26 mouse cellular contexts compared by ENCODE assay signal in the genomic region with DNA sequence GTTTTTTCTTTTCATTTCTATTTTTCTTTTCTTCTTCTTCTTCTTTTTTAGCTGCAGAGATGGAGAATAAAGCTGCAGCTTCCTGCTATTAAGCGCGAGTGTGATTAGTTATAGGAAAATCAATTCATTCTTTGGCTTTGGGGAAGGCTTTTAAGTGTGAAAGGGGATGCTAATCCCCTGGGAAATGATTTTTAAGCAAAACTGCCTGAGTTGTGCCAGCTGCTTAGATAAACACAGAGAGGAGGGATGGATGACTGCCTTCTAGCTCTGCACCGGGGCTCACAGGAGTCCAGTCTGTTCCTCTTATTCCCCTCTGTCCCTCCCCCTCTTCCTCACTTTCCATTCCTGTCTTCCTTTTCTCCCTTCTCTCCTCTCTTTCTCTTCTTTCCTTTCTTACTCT.
DNase-seq lines count a peak whose midpoint lies in the region; ATAC-seq and TF ChIP-seq lines count a peak whose summit lies in the region.
"Had no signal": no experiment of that assay in that cellular context is flagged by ENCODE, and none has a peak within 500 bp of the region (broad histone marks: within the 10 kb centered on the region; RNA-seq: fewer than 3 reads in every experiment).

No protein-coding gene starts in this region.

- DNase-seq in forebrain, embryonic 11.5 days (ENCODE audit: low spot score): peak; percentile 4
- no peak for DNase-seq in forebrain, postnatal 0 days
- DNase-seq in lung, embryonic 14.5 days: peak; percentile 5
- DNase-seq in lung, postnatal 10 days: no peak
- DNase-seq in midbrain, embryonic 11.5 days (ENCODE audit: low spot score, missing footprints): no peak
- DNase-seq in layer of hippocampus, adult 2 months (ENCODE audit: low spot score in 2 of 2): no peak
- DNase-seq in thymus, postnatal 25 days: no peak
- DNase-seq: adrenal gland, postnatal 25 days; cerebellum, adult 18-20 months; cerebellum, postnatal 14 days; gastrocnemius, adult 2 months; gastrocnemius, postnatal 36 days; heart, adult 18-20 months; heart, postnatal 4 days; kidney, adult 9 months; kidney, postnatal 14 days; liver; lung, postnatal 36 days; right cerebral cortex, postnatal 25 days; thymus, postnatal 14 days had no signal

- no peak for ATAC-seq in forebrain, embryonic 11.5 days (replicated peaks; ENCODE audit: low FRiP score)
- ATAC-seq in forebrain, postnatal 0 days: no peak
- ATAC-seq in lung, embryonic 14.5 days (ENCODE audit: insufficient read depth): no peak
- ATAC-seq in midbrain, embryonic 11.5 days (ENCODE audit: low FRiP score): peak; percentile 46; the same call in 1 of the 2 replicates
- no peak for ATAC-seq in midbrain, embryonic 16.5 days
- ATAC-seq: intestine, postnatal 0 days had no signal

- no peak overlapping the region for H3K4me3 ChIP-seq in forebrain, embryonic 11.5 days (ENCODE audit: low read depth, low read length)
- H3K4me3 ChIP-seq in forebrain, postnatal 0 days (ENCODE audit: low read depth, low read length): no peak overlapping the region
- no peak overlapping the region for H3K4me3 ChIP-seq in lung, embryonic 14.5 days (ENCODE audit: low read depth, low read length)
- H3K4me3 ChIP-seq in midbrain, embryonic 11.5 days (ENCODE audit: low read depth, low read length): no peak overlapping the region
- no peak overlapping the region for H3K4me3 ChIP-seq in midbrain, embryonic 16.5 days (ENCODE audit: low read depth, low read length)
- H3K4me3 ChIP-seq in layer of hippocampus, adult 2 months: no peak overlapping the region
- H3K4me3 ChIP-seq: gastrocnemius, adult 2 months; lung, embryonic 15.5 days; stomach, embryonic 15.5 days had no signal

- H3K9ac ChIP-seq in forebrain, embryonic 11.5 days (ENCODE audit: low read length): no peak overlapping the region
- H3K9ac ChIP-seq in forebrain, postnatal 0 days: no peak overlapping the region
- no peak overlapping the region for H3K9ac ChIP-seq in lung, embryonic 14.5 days
- no peak overlapping the region for H3K9ac ChIP-seq in midbrain, embryonic 11.5 days (ENCODE audit: low read length)
- no peak overlapping the region for H3K9ac ChIP-seq in midbrain, embryonic 16.5 days (ENCODE audit: low read depth, low read length)
- H3K9ac ChIP-seq: liver, embryonic 14.5 days; lung, embryonic 15.5 days; stomach, embryonic 15.5 days had no signal

- WGBS in forebrain, embryonic 11.5 days: 37% methylated on average over 3 of the region's 3 CpGs
- WGBS in forebrain, postnatal 0 days: 10% methylated on average over 3 of the region's 3 CpGs
- 44% methylated on average over 3 of the region's 3 CpGs for WGBS in lung, embryonic 14.5 days
- 32% methylated on average over 3 of the region's 3 CpGs for WGBS in midbrain, embryonic 11.5 days
- 13% methylated on average over 3 of the region's 3 CpGs for WGBS in midbrain, embryonic 16.5 days

- peaks cover 4% of the 10 kb centered on the region; the same call in 1 of the 2 replicates for H3K4me1 ChIP-seq in forebrain, embryonic 11.5 days (replicated peaks; ENCODE audit: control insufficient read depth, insufficient read depth, low read length)
- H3K4me1 ChIP-seq in forebrain, postnatal 0 days (ENCODE audit: insufficient read depth): peaks cover 4% of the 10 kb centered on the region; the same call in 1 of the 2 replicates
- no peaks in the 10 kb centered on the region for H3K4me1 ChIP-seq in lung, embryonic 14.5 days (ENCODE audit: insufficient read depth)
- H3K4me1 ChIP-seq in midbrain, embryonic 11.5 days (ENCODE audit: control insufficient read depth, insufficient read depth, low read length): peaks cover 6% of the 10 kb centered on the region
- H3K4me1 ChIP-seq in midbrain, embryonic 16.5 days (ENCODE audit: control insufficient read depth, insufficient read depth, low read length): peaks cover 9% of the 10 kb centered on the region
- H3K4me1 ChIP-seq: lung, embryonic 15.5 days; stomach, embryonic 15.5 days had no signal

- H3K36me3 ChIP-seq in forebrain, embryonic 11.5 days (ENCODE audit: control insufficient read depth, insufficient read depth, low read length): no peaks in the 10 kb centered on the region
- H3K36me3 ChIP-seq in forebrain, postnatal 0 days (ENCODE audit: insufficient read depth): no peaks in the 10 kb centered on the region
- H3K36me3 ChIP-seq in lung, embryonic 14.5 days (ENCODE audit: insufficient read depth): no peaks in the 10 kb centered on the region
- H3K36me3 ChIP-seq in midbrain, embryonic 11.5 days (ENCODE audit: control insufficient read depth, insufficient read depth, low read length): no peaks in the 10 kb centered on the region; the same call in 1 of the 2 replicates
- H3K36me3 ChIP-seq in midbrain, embryonic 16.5 days (ENCODE audit: control insufficient read depth, insufficient read depth, low read length): no peaks in the 10 kb centered on the region
- H3K36me3 ChIP-seq: lung, embryonic 15.5 days; stomach, embryonic 15.5 days had no signal

- H3K27me3 ChIP-seq in forebrain, embryonic 11.5 days (ENCODE audit: control insufficient read depth, insufficient read depth, low read length): no peaks in the 10 kb centered on the region
- H3K27me3 ChIP-seq in forebrain, postnatal 0 days (ENCODE audit: insufficient read depth, low read length): no peaks in the 10 kb centered on the region
- H3K27me3 ChIP-seq in lung, embryonic 14.5 days (ENCODE audit: insufficient read depth, low read length): no peaks in the 10 kb centered on the region
- H3K27me3 ChIP-seq in midbrain, embryonic 11.5 days (ENCODE audit: control insufficient read depth, insufficient read depth, low read length): no peaks in the 10 kb centered on the region
- no peaks in the 10 kb centered on the region for H3K27me3 ChIP-seq in midbrain, embryonic 16.5 days (ENCODE audit: control insufficient read depth, insufficient read depth, low read depth, low read length)
- H3K27me3 ChIP-seq: lung, embryonic 15.5 days; stomach, embryonic 15.5 days had no signal

- no peaks in the 10 kb centered on the region for H3K9me3 ChIP-seq in forebrain, embryonic 11.5 days (ENCODE audit: control insufficient read depth, low read length)
- H3K9me3 ChIP-seq in forebrain, postnatal 0 days (ENCODE audit: low read length): no peaks in the 10 kb centered on the region
- H3K9me3 ChIP-seq in lung, embryonic 14.5 days (ENCODE audit: low read depth, low read length): no peaks in the 10 kb centered on the region
- no peaks in the 10 kb centered on the region for H3K9me3 ChIP-seq in midbrain, embryonic 11.5 days (ENCODE audit: control insufficient read depth, low read length)
- H3K9me3 ChIP-seq in midbrain, embryonic 16.5 days (replicated peaks; ENCODE audit: control insufficient read depth, low read length, poor library complexity, severe bottlenecking): no peaks in the 10 kb centered on the region
- H3K9me3 ChIP-seq: lung, embryonic 15.5 days; stomach, embryonic 15.5 days had no signal

- no peak for TF ChIP-seq CTCF in forebrain, postnatal 0 days (IDR thresholded peaks at IDR 0.05; ENCODE audit: low read depth)
- TF ChIP-seq CTCF in lung, embryonic 14.5 days (IDR thresholded peaks at IDR 0.05; ENCODE audit: low read depth): no peak
- TF ChIP-seq CTCF in layer of hippocampus, adult 2 months (conservative IDR thresholded peaks at IDR 0.05): no peak

- H3K27ac ChIP-seq in forebrain, embryonic 11.5 days (ENCODE audit: low read depth, low read length): no peak overlapping the region
- H3K27ac ChIP-seq in forebrain, postnatal 0 days (ENCODE audit: low read depth, low read length): no peak overlapping the region
- H3K27ac ChIP-seq in lung, embryonic 14.5 days (ENCODE audit: low read depth): no peak overlapping the region
- H3K27ac ChIP-seq in midbrain, embryonic 11.5 days (ENCODE audit: low read depth, low read length): no peak overlapping the region
- peak overlapping the region; percentile 73 for H3K27ac ChIP-seq in midbrain, embryonic 16.5 days (ENCODE audit: low read length)
- no peak overlapping the region for H3K27ac ChIP-seq in layer of hippocampus, adult 2 months
- H3K27ac ChIP-seq: gastrocnemius, adult 2 months; liver, embryonic 14.5 days; lung, embryonic 15.5 days; stomach, embryonic 15.5 days had no signal

- H3K4me2 ChIP-seq in forebrain, embryonic 11.5 days (ENCODE audit: low read depth, low read length, severe bottlenecking): no peak overlapping the region
- no peak overlapping the region for H3K4me2 ChIP-seq in forebrain, postnatal 0 days (ENCODE audit: low read depth)
- no peak overlapping the region for H3K4me2 ChIP-seq in lung, embryonic 14.5 days
- no peak overlapping the region for H3K4me2 ChIP-seq in midbrain, embryonic 11.5 days
- H3K4me2 ChIP-seq in midbrain, embryonic 16.5 days (ENCODE audit: low read length): no peak overlapping the region
- H3K4me2 ChIP-seq: heart, embryonic 11.5 days; lung, embryonic 15.5 days; stomach, embryonic 15.5 days had no signal

Comparison
In these comparisons a context has a peak if more than half of its experiments do, and no peak if none do; other contexts are left out.
1. DNase-seq: peak in forebrain, embryonic 11.5 days (single experiment) and lung, embryonic 14.5 days (single experiment); none in forebrain, postnatal 0 days (single experiment), lung, postnatal 10 days (single experiment), midbrain, embryonic 11.5 days (single experiment), layer of hippocampus, adult 2 months (0 of 2) and thymus, postnatal 25 days (single experiment).